Mouse (Mus musculus) lung, postnatal 0 days (tissue): ENCODE results near the gene Guk1.

Source experiments
- CTCF ChIP-seq: IDR thresholded peaks from 2 replicates; pipeline ENCODE4 v1.5.1; 2016; ENCODE audit warnings: antibody characterized with exemption, mild to moderate bottlenecking
- EP300 ChIP-seq: IDR thresholded peaks from 2 replicates; pipeline ENCODE4 v1.6.1; 2016; ENCODE audit warnings: antibody characterized with exemption, mild to moderate bottlenecking, control low read depth

- TF ChIP-seq CTCF (peak; percentile 85), EP300 (no peak)
Measured at GRCm38 (mm10) chr11:59230144-59230760, 38.2 kb upstream of the Guk1 start.
